Mouse (Mus musculus) megakaryocyte, embryonic 14.5 days (primary cell): ENCODE measurements around the gene Eya2.

Source experiments
- FLI1 ChIP-seq: IDR thresholded peaks from 2 replicates; pipeline ENCODE4 v1.6.1; 2012; ENCODE audit warnings: low read length, inconsistent platforms, mixed read lengths
- GATA1 ChIP-seq: IDR thresholded peaks from 3 replicates; pipeline ENCODE4 v1.6.1; 2012; ENCODE audit warnings: mixed read lengths, low read length, inconsistent platforms, borderline replicate concordance

- TF ChIP-seq FLI1 = no peak
- no peak for TF ChIP-seq GATA1
These were observed 11.8 kb upstream of the Eya2 start for GRCm38 (mm10) chr2:165583044-165583443.
